Mouse (Mus musculus): ENCODE results near the gene Dusp18. TPM values are rescaled to one million over a fixed set of nuclear protein-coding genes. Genes with fewer than 3 reads are reported as not detected.
"Not testable (repeated sequence)": the region's sequence is repeated elsewhere in the genome, so short reads cannot be mapped to it uniquely, and the experiment has no call there.

Dusp18 gene
- total RNA-seq, 2 experiments from 2014 or later = 4.0 to 6.0 TPM

- no peak for DNase-seq
These were observed 1.1 kb upstream of the Dusp18 start for GRCm38 (mm10) chr11:3893970-3894369.

GRCm38 (mm10) chr11:3895458-3895857 is 418 bp downstream of the Dusp18 start:
- no peak for DNase-seq

DNA sequence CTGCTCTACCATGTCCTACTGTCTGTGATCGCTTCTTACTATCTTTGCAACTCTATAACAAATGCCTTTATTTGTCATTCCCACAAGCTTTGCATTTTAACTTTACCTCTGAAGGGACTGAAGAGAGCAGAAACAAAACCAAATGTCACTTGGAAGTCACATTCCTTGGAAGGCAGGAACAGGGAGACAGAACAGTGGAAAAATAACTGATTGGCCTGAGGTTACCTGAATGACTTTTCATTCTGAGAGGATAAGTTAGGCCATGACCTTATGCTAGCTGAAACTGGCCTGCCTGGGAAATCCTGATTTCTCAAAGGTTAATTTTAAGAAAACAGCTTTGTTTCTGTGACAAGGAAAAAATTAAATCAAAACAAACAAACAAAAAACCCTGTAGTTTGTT is 893 bp downstream of the Dusp18 start:
- no peak for DNase-seq

- no peak for DNase-seq
These were observed 5.3 kb downstream of the Dusp18 start for GRCm38 (mm10) chr11:3900296-3900695.

- no peak for DNase-seq
These were observed 7.5 kb downstream of the Dusp18 start for GRCm38 (mm10) chr11:3902516-3902915.

- DNase-seq = peak; percentile 81 to 87
These were observed 8.0 kb downstream of the Dusp18 start for GRCm38 (mm10) chr11:3903046-3903445.

DNA sequence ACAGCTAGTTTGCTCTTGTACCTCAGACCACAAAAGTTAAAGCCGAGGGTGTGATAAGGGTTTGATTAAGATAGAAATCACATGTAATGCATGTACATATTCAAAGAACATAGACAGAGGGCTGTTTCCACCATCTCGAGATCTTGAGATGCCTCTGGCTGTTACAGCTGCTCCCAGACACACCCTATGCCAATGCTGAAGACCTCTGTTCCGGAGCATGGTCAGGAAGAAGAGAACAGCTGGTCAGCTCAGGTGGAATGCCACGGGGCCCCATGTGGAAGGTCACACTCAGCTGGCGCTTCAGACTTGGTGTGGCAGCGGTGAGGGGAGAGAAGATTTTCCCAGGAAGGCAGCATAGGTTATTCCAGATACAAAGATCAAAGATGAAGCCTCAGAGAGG is 9.6 kb downstream of the Dusp18 start:
- no peak for DNase-seq

GRCm38 (mm10) chr11:3905446-3905845 is 10.4 kb downstream of the Dusp18 start:
- DNase-seq = peak; percentile 68 to 69

- DNase-seq = no peak
These were observed 14.2 kb downstream of the Dusp18 start for GRCm38 (mm10) chr11:3909236-3909635.

- no peak for DNase-seq
These were observed 15.7 kb downstream of the Dusp18 start for GRCm38 (mm10) chr11:3910513-3911310.

- not testable (repeated sequence) for DNase-seq
These were observed 16.4 kb downstream of the Dusp18 start for GRCm38 (mm10) chr11:3911440-3911839.

DNA sequence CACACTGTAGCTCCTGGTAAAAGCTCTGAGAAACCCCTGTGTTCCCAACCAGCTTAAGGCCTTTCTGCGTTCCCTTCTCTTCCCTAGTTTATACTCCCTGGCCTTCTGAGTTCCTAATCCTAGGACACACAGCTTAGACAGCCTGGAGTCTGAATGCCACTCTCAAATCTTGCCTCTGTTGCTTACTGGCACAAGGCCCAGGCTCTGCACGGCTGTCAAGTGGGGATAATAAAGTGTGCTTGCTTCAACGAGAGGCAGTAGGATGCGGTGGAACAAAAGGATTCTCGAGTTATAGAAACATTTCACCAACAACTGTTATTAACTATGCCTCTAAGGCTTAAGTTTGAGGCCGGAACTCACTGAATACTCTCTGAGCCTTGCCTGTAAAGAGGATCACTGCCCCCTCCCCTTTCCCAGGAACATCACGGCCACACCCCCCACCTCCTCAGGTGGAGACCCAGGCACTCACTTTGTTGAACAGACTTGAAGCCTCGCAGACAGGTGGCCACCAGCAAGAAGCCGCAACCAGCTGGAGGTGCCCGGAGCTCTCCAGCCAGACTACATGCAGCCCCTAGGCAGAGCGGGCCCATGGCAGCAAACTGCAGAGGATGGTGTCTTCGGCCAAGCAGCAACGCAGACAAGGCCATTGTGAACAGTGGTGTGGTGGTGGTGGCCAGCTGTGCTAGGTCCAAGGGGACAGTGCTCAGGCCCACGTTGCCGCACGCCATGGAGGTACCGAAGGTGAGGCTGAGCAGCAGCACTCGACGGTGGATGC is 17.2 kb downstream of the Dusp18 start:
- peak; percentile 64 to 71 for DNase-seq

- DNase-seq = peak; percentile 40 to 54
These were observed 17.8 kb downstream of the Dusp18 start for GRCm38 (mm10) chr11:3912875-3913271.

- peak; percentile 97 to 99 for DNase-seq
These were observed 18.5 kb downstream of the Dusp18 start for GRCm38 (mm10) chr11:3913316-3914108.

DNA sequence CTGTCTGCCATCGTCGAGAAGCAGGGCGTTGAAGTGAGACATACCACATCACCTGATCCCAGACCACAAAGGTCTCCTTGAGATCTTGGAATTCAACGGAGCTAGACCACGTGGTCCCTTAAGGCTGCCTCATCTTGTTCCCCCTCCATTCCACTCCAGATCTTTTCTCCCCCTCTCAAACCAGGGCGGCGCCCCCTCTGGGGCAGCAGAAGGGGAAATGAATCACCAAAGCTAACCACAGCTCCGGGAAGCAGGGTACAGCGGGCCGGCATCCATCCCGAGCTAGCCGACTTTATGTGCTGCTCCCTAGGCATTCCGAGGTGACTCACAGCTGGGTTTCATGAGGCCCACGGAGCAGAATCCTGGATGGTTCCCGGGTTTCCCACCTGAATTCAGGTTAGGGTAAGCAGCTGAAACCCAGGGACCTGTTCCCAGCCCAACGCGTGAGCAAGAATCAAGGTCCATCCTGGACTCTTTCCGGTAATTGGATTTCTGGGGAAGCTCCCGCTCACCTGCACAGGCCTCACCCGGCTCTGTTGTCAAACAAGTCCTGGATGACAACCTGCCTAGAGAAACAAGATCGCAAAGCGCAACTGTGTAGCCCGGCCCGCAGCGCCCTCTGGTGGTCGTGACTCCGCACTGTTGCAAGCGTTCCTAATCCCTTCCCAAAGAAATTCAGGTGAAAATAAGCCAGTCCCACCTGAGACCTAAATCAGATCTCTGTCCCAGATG is 19.2 kb downstream of the Dusp18 start, which contains the start of gene Slc35e4:
Gene Slc35e4 (minus strand): TSS at position 556 of the 732 bp plus-strand sequence.
- peak; percentile 87 to 93 for DNase-seq

GRCm38 (mm10) chr11:3918738-3919137 is 23.7 kb downstream of the Dusp18 start:
- DNase-seq = peak in 1 of 2 experiments; percentile 46

- DNase-seq = peak; percentile 69 to 70
These were observed 25.4 kb downstream of the Dusp18 start for GRCm38 (mm10) chr11:3920476-3920875.

DNA sequence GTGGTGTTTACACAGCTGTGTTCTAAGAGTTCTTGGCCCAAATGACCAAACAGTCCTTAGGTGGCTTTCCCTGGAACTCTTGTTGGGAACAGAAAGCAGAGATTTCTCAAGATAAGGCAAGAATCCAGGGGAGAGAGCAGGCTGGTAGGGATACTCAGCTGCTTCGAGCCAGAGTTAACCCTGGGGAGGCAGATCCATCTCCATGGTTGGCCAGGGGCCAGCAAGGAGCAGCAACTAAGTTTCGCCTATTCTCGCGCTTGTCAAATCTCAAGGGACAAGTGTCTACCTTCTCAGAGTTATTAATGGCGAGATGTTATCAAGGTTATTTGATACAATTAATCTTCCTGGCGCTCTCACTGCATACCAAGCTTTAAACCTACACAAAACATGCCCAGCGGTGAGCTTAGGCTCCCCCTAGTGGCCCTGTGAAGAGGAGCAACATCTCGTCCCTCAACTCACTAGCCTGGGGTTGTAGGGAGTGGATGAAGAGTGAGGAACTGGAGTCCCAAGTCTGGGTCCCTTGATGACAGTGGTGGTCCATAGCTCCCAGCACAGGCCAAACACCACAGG is 26.3 kb downstream of the Dusp18 start:
- DNase-seq = peak; percentile 59 to 76

GRCm38 (mm10) chr11:3922115-3922514 is 27.1 kb downstream of the Dusp18 start:
- no peak for DNase-seq

- no peak for DNase-seq
These were observed 27.7 kb downstream of the Dusp18 start for GRCm38 (mm10) chr11:3922731-3923130.

DNA sequence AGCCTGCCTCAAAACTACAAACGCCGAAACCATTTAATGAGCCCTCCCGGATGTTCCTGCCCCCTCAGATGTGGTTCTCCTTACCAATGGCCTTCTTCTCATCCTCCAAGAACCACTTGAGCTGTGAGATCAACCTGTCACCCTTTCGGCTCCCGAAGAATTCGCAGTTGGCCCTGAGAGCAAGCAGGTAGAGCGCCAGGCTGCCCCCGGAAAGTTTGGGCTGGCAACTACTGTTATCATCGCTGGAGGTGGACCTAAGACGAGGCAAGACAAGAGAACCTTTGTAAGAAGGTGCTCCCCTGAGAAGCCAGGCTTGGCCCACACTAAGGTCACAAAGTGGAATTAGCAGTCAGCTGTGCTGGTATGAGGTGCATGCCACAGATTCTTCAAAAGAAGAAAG is 30.9 kb downstream of the Dusp18 start:
- DNase-seq = no peak
